Mouse (Mus musculus): ENCODE data around the gene Gnai2. TPM values are rescaled to one million over a fixed set of nuclear protein-coding genes. Genes with fewer than 3 reads are reported as not detected.

The Gnai2 gene
- polyA plus RNA-seq, 1 experiment: 283 TPM

DNA sequence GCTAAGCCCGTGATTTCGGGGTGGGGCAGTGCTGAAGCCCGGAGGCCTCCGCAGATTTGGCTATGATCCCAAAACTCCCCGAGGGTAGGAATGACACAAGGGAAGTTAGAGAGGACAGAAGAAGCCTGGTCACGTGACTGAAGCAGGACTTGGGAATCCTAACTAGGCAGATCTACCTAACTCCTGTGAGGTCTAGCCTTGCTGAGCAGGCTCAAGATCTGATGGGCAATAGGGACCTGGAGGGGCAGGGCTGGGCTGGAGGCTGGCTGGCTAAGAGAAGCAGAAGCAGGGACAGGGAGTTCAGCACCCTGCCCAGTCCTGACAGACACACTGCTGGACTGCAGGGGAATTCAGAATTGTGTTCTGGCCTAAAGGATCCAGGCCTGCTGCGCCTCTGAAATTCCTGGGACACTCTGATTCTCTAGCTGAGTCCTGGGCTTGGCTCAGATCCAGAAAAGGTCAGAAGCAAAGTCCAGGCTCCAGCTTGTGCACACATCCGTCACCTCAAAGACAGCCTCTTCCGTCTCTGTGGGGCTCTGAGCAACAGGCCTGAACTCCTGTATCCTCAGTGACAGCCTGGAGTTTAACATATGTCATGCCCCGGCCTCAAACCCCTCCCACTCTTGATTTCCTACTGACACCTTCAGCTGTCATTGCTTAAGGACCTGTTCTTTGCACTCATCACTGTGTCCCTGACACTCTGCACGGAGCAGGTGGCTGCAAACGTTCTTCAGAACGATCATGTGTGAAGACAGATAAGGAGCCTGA, 16.2 kb downstream of the Gnai2 start:
- TF ChIP-seq CTCF (IDR thresholded peaks at IDR 0.05; ENCODE audit: extremely low read depth, insufficient read depth, low read length) (no peak), POLR2A (IDR thresholded peaks at IDR 0.05; ENCODE audit: extremely low read depth, insufficient read depth, low read length) (no peak)

DNA sequence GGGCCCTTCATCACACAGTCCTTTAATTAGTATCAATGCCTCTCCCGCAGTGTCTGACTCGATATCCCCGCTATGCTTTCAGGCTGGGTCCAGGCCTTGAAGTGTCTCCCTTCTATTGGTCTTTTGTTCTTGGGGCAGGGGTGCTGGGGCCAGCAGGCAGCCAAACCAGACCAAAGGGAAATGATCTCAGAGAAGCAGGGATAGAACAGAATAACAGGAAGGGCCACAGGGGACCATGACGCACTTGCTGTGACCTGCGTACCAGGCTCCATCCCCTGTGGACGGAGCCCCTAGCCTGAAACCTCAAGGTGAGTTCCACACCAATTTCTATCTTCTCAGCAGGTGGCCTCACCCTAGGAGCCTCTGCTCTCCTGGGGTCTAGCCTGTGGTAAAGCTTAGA, 17.1 kb downstream of the Gnai2 start:
- Histone ChIP-seq H3K27ac (ENCODE audit: insufficient read depth, low read length) (peak overlapping the region; percentile 41; the same call in 1 of the 2 replicates), H3K4me3 (ENCODE audit: insufficient read depth, low read length) (no peak overlapping the region), H3K4me1 (ENCODE audit: control insufficient read depth, insufficient read depth, low read length) (no peaks in the 10 kb centered on the region)
- TF ChIP-seq POLR2A (IDR thresholded peaks at IDR 0.05; ENCODE audit: extremely low read depth, insufficient read depth, low read length) (no peak), CTCF (IDR thresholded peaks at IDR 0.05; ENCODE audit: extremely low read depth, insufficient read depth, low read length) (no peak)

More for the DNA sequence above, 16.2 kb downstream of the Gnai2 start:
- H3K4me3 ChIP-seq (ENCODE audit: insufficient read depth, low read length): no peak overlapping the region
- peak overlapping the region; percentile 41; the same call in 1 of the 2 replicates for H3K27ac ChIP-seq (ENCODE audit: insufficient read depth, low read length)
- no peaks in the 10 kb centered on the region for H3K4me1 ChIP-seq (ENCODE audit: control insufficient read depth, insufficient read depth, low read length)

DNA sequence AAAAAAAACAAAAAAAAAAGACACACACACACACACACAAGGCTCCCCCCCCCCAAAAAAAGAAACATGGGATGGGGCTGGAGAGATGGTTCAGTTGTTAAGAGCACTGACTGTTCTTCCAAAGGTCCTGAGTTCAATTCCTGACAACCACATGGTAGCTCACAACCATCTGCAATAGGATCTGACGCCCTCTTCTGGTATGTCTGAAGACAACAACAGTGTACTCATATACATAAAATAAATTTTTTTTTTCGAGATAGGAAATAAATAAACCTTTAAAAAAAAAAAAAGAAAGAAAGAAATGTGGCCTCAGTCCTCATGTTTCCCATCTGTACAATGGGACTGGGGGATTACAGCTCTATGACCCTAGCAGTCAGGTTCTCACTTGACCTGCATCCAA, 17.7 kb downstream of the Gnai2 start:
- Histone ChIP-seq H3K4me1 (ENCODE audit: control insufficient read depth, insufficient read depth, low read length) (no peaks in the 10 kb centered on the region), H3K4me3 (ENCODE audit: insufficient read depth, low read length) (no peak overlapping the region), H3K27ac (ENCODE audit: insufficient read depth, low read length) (no peak overlapping the region)
- TF ChIP-seq CTCF (IDR thresholded peaks at IDR 0.05; ENCODE audit: extremely low read depth, insufficient read depth, low read length) (no peak), POLR2A (IDR thresholded peaks at IDR 0.05; ENCODE audit: extremely low read depth, insufficient read depth, low read length) (no peak)

DNA sequence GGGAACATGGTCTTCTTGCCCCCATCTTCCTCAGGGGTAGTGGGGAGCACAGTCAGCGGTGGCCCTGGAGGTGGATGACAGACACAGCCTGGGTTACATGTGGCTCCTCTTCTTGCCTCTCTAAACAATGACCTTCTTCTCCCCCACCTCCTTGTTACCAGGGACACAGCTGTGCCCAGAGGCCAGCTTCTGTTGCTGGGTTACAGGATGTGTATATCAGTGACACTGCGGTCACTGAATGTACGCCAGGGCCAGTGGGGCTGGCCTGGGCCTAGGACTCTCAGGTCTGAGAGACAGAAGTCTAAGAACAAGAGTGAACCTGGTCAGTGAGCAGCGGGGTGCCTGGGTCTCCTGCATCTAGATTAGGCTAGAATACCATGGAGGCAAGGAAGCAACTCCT, 20.1 kb downstream of the Gnai2 start:
- Histone ChIP-seq H3K27ac (ENCODE audit: insufficient read depth, low read length) (no peak overlapping the region), H3K4me1 (ENCODE audit: control insufficient read depth, insufficient read depth, low read length) (0 out of 2 replicates have a peak, but pooled peaks cover 5% of the 10 kb centered on the region), H3K4me3 (ENCODE audit: insufficient read depth, low read length) (no peak overlapping the region)
- no peak for TF ChIP-seq CTCF (IDR thresholded peaks at IDR 0.05; ENCODE audit: extremely low read depth, insufficient read depth, low read length)
- TF ChIP-seq POLR2A (IDR thresholded peaks at IDR 0.05; ENCODE audit: extremely low read depth, insufficient read depth, low read length): no peak

DNA sequence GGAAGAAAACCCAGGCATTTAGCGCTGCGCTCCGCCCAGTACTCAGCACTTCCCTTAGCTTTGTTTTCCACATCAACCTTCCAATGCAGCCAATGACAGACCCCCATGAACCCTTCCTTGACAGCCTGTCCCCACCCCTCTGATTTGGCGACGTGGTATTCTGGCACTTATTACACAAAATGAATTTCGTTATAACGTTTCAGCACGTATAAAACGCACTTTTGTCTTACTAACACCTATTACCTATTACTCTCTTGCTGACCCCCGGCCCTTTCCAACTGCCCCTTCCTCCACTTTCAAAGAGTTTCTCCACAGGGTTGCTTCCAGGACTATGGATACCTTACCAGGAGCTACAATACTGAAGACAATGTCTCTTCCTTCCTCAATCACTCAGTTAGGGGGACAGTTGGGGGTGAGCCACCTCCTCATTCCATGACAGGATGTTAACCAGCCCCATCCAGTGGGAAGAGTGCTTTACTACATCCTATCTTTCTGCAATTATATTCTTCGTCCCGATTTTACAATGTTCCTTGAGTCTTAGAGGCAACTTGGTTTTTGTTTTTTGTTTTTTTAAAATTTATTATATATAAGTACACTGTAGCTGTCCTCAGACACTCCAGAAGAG, 22.1 kb downstream of the Gnai2 start:
- 0 out of 2 replicates have a peak overlapping the region, but pooled peaks have one; percentile 0 for H3K4me3 ChIP-seq (ENCODE audit: insufficient read depth, low read length)
- TF ChIP-seq CTCF (IDR thresholded peaks at IDR 0.05; ENCODE audit: extremely low read depth, insufficient read depth, low read length): no peak; the same call in 1 of the 2 replicates
- no peak for TF ChIP-seq POLR2A (IDR thresholded peaks at IDR 0.05; ENCODE audit: extremely low read depth, insufficient read depth, low read length)

DNA sequence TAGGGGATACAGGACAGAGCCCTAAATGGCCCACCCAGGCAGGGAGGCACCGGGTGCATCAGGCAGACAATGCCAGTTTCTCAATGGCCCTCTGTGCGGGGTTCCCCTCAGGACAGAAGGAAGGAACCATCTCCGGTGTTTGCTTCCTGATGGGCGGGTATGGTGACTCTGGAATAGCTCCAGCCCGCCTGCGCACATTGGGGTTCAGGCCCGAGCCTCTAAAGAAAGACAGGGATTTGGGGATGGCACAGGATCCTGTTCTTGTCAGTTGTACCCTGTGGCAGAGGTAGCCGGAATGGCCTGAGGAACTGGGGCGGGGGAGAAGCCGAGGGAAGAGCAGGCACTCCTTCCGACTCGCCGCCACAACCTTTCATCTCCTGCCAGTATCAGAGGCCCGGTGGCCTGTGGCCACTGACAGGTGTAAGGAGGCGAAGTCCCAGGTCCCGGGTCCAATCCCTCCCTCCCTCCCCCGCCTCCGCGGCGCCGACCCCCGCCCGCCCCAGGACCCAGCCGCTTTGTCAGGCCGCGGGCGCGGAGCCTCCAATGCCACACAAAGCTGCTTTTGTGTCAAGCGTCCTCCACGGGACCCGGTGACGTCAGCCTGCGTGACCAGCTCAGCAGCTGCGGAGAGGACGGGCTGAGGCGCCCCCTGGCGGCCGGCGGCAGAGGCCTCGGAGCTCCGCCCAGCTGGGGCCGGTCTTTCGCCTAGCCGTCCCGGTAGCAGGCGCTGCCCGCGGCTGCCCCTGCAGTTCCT, 22.8 kb downstream of the Gnai2 start:
- Histone ChIP-seq H3K4me1 (ENCODE audit: control insufficient read depth, insufficient read depth, low read length) (0 out of 2 replicates have a peak, but pooled peaks cover 5% of the 10 kb centered on the region), H3K4me3 (ENCODE audit: insufficient read depth, low read length) (peak overlapping the region; percentile 11; the same call in 1 of the 2 replicates), H3K27ac (ENCODE audit: insufficient read depth, low read length) (peak overlapping the region; percentile 97)
- peak; percentile 85; the same call in 1 of the 2 replicates for TF ChIP-seq POLR2A (IDR thresholded peaks at IDR 0.05; ENCODE audit: extremely low read depth, insufficient read depth, low read length)
- peak; percentile 62 for TF ChIP-seq CTCF (IDR thresholded peaks at IDR 0.05; ENCODE audit: extremely low read depth, insufficient read depth, low read length)

More for the DNA sequence above, 22.1 kb downstream of the Gnai2 start:
- H3K27ac ChIP-seq (ENCODE audit: insufficient read depth, low read length): peak overlapping the region; percentile 30
- 0 out of 2 replicates have a peak, but pooled peaks cover 5% of the 10 kb centered on the region for H3K4me1 ChIP-seq (ENCODE audit: control insufficient read depth, insufficient read depth, low read length)

DNA sequence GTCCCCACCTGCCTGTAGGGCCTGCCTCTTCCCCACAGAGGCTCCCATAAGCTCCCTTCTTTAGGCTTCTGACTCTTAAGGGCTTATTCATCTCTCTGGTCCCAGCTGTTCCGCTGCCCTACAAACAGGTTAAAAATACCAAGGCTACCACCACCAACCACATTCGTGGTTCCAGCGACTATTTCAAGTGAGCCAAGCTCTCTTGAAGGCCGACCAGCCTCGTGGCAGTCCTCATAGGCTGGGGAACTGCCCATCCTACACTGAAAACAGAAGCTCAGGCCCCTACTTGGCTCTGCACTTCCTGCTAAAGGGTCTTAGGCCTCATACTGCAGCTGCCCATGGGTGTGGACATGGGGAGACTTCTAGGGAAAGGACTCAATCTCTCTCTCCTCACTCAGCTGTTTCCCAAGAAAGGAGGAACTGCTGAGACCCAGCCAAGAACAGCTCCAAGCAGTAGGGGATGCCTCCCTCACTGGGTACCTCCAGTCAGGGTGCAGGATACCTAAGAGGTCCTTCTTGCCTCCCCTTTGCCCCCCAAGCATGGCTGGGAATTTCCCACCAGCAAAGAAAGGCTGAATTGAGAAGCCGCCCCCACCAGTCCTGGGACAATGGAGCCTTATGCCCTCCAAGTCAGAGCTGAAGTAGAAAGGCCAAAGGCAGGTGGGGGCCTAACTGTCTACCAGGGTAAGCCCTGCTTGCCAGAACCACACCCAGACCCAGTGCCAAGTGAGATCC, 23.5 kb downstream of the Gnai2 start:
- H3K27ac ChIP-seq (ENCODE audit: insufficient read depth, low read length): peak overlapping the region; percentile 97
- 0 out of 2 replicates have a peak overlapping the region, but pooled peaks have one; percentile 11 for H3K4me3 ChIP-seq (ENCODE audit: insufficient read depth, low read length)
- TF ChIP-seq CTCF (IDR thresholded peaks at IDR 0.05; ENCODE audit: extremely low read depth, insufficient read depth, low read length) (no peak), POLR2A (IDR thresholded peaks at IDR 0.05; ENCODE audit: extremely low read depth, insufficient read depth, low read length) (no peak)
- 0 out of 2 replicates have a peak, but pooled peaks cover 5% of the 10 kb centered on the region for H3K4me1 ChIP-seq (ENCODE audit: control insufficient read depth, insufficient read depth, low read length)

DNA sequence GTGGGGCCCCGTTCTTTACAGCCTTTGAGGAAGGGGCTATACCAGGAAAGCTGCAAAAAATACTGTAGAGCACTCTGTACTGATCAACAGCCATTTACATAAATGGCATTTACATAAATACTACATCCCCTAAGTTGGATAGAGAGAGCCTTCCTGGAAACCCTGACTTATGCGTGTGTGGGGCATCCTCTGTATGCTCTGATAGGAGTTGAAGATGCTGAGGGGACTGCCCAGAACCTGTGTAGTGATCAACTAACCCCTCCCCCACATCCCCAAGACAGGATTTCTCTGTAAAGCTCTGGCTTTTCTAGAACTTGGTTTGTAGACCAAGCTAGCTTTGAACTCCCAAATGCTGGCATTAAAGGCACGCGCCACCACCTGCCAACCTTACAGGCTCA, 25.7 kb downstream of the Gnai2 start:
- Histone ChIP-seq H3K4me3 (ENCODE audit: insufficient read depth, low read length) (no peak overlapping the region), H3K27ac (ENCODE audit: insufficient read depth, low read length) (no peak overlapping the region), H3K4me1 (ENCODE audit: control insufficient read depth, insufficient read depth, low read length) (0 out of 2 replicates have a peak, but pooled peaks cover 5% of the 10 kb centered on the region)
- no peak for TF ChIP-seq POLR2A (IDR thresholded peaks at IDR 0.05; ENCODE audit: extremely low read depth, insufficient read depth, low read length)
